Mouse (Mus musculus) liver, adult 2 months (tissue): ENCODE measurements around the gene Qsox1. TPM values are rescaled to one million over a fixed set of nuclear protein-coding genes. Genes with fewer than 3 reads are reported as not detected.

ENCODE experiments used
- DNase-seq: peaks from one replicate; pipeline ENCODE4 v3.0.0-alpha.2; 2011; ENCODE audit warnings: low read depth, low spot score; ENCODE audit errors: extremely low read depth
- H3K27ac ChIP-seq: fragments of 200-500 bp; replicated peaks from 2 replicates; pipeline ENCODE4 v1.5.1; 2012; ENCODE audit warnings: low read depth, mild to moderate bottlenecking, control low read depth, inconsistent platforms, low read length; ENCODE audit not compliant: insufficient read depth
- H3K27me3 ChIP-seq: fragments of 200-500 bp; 2 replicates; pipeline ENCODE4 v1.6.1; 2012; ENCODE audit warnings: mild to moderate bottlenecking, moderate library complexity, low read length, inconsistent platforms; ENCODE audit not compliant: control insufficient read depth, insufficient read depth
- H3K36me3 ChIP-seq: fragments of 200-500 bp; 2 replicates; pipeline ENCODE4 v1.6.1; 2012; ENCODE audit warnings: low read length, inconsistent platforms; ENCODE audit not compliant: control insufficient read depth, insufficient read depth
- H3K4me1 ChIP-seq: fragments of 200-500 bp; 2 replicates; pipeline ENCODE4 v1.6.1; 2011; ENCODE audit warnings: low read length; ENCODE audit not compliant: control insufficient read depth, insufficient read depth
- H3K4me3 ChIP-seq: fragments of 200-500 bp; 2 replicates; pipeline ENCODE4 v1.5.1; 2011; ENCODE audit warnings: low read depth, mild to moderate bottlenecking, control low read depth, low read length, moderate library complexity; ENCODE audit not compliant: insufficient read depth
- H3K79me2 ChIP-seq: fragments of 200-500 bp; 2 replicates; pipeline ENCODE4 v1.6.1; 2012; ENCODE audit warnings: inconsistent platforms, mild to moderate bottlenecking, low read length, moderate library complexity; ENCODE audit not compliant: control insufficient read depth, insufficient read depth
- H3K9ac ChIP-seq: fragments of 200-500 bp; 2 replicates; pipeline ENCODE4 v1.6.1; 2012; ENCODE audit warnings: low read depth, mild to moderate bottlenecking, control low read depth, inconsistent platforms, low read length
- CTCF ChIP-seq: fragments of 200-500 bp; IDR thresholded peaks from 2 replicates; pipeline ENCODE4 v1.5.1; 2011; ENCODE audit warnings: low read depth, low read length, control low read depth
- POLR2A ChIP-seq: fragments of 200-500 bp; IDR thresholded peaks from 2 replicates; pipeline ENCODE4 v1.6.1; 2011; ENCODE audit warnings: low read length, control low read depth; ENCODE audit not compliant: insufficient read depth; ENCODE audit errors: extremely low read depth
- WGBS: fragments of 180-500 bp; shearing (Covaris S2); methylation state at CpG from one replicate; pipeline ENCODE4 v1.1.7; 2018; 5-methylcytosine and 5-hydroxymethylcytosine counted together
- polyA plus RNA-seq: library from polyadenylated mRNA; depleted of rRNA; stranded (reverse); fragments of >200 nt; gene quantifications from 2 replicates; pipeline ENCODE4 v1.2.3, GENCODE M21; 2012
- total RNA-seq: library from RNA; depleted of rRNA; stranded (reverse); fragments of >200 nt; gene quantifications from 2 replicates; pipeline ENCODE4 v1.2.3, GENCODE M21; 2014

Gene Qsox1
- total and polyA plus RNA-seq, 2 experiments: 221 to 543 TPM

DNA sequence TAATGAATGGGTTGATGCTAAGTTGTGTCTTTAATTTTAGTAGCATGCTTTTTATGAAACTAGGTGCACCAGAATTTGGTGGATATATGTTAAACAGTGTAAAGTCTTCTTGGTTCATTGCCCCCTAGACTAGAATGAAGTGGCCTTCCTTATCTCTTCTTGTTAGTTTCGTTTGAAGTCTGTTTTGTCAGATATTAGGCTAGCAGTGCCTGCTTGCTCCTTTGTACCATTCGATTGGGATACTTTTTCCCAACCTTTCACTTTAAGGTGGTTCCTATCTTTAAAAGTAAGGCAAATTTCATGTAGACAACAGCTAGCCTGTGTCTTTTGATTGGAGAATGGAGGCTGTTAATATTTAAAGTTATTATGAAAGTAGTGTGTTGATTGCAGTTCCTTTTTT lies 23.0 kb upstream of the Qsox1 start:
- Histone ChIP-seq H3K27me3 (no peaks in the 10 kb centered on the region), H3K4me1 (no peaks in the 10 kb centered on the region), H3K9ac (no peak overlapping the region), H3K36me3 (no peaks in the 10 kb centered on the region; the same call in 1 of the 2 replicates), H3K4me3 (no peak overlapping the region), H3K27ac (no peak overlapping the region), H3K79me2 (no peaks in the 10 kb centered on the region)
- TF ChIP-seq CTCF: no peak
- no peak for TF ChIP-seq POLR2A
- 55% methylated on average over 2 of the region's 2 CpGs for WGBS
- no peak for DNase-seq

DNA sequence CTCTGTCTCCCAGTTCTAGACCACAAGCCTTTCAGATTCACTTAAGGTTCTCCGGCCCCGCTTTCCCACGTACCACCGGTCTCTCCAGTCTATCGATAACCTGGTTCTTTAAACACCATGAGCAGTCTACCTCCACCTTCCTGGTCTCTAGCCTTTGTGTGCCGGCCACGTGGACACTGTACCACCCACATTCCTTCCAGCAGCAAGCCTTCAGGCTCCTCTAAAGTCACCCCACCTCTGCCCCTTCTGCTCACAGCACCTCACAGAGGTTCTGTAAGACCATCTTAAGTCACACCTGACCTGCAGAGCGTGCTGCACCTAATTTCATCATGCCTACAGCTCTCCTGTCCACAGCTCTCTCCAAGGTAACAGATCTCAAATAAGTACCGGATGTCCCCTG lies 20.9 kb upstream of the Qsox1 start:
- WGBS: 91% methylated on average over 9 of the region's 9 CpGs
- Histone ChIP-seq H3K79me2 (no peaks in the 10 kb centered on the region), H3K4me3 (no peak overlapping the region), H3K36me3 (no peaks in the 10 kb centered on the region), H3K27me3 (no peaks in the 10 kb centered on the region), H3K4me1 (no peaks in the 10 kb centered on the region), H3K27ac (no peak overlapping the region), H3K9ac (no peak overlapping the region)
- DNase-seq: no peak
- TF ChIP-seq CTCF: no peak
- TF ChIP-seq POLR2A: no peak

- no peak overlapping the region for H3K4me3 ChIP-seq
- no peak overlapping the region for H3K9ac ChIP-seq
- peaks cover 10% of the 10 kb centered on the region; the same call in 1 of the 2 replicates for H3K4me1 ChIP-seq
- H3K27ac ChIP-seq: no peak overlapping the region
- TF ChIP-seq CTCF (no peak), POLR2A (no peak)
- DNase-seq: no peak
- WGBS: 88% methylated on average over 3 of the region's 3 CpGs
- no peaks in the 10 kb centered on the region for H3K27me3 ChIP-seq
- H3K36me3 ChIP-seq: no peaks in the 10 kb centered on the region
- H3K79me2 ChIP-seq: no peaks in the 10 kb centered on the region
Measured at GRCm38 (mm10) chr1:155831958-155832357, 19.3 kb upstream of the Qsox1 start.

DNA sequence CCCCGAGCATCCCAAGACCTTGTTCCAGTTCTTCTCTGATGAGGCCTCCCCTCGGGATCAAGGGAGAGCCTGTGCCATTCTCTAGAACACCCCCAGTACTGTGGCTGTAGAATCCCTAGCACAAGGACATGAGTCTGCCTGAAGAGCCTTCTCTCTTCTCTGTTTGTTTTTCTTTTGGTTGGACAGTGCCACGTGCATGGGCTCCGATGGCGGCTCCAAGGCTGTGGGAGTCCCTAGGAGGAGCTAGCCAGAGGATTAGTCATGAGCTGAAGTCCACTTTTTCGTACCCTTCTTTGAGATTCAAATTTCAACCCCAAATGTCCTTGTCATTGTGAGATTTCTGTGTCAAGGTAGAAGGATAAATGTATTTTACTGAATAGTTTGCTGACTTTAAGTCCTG lies 18.2 kb upstream of the Qsox1 start:
- DNase-seq: no peak
- no peak overlapping the region for H3K9ac ChIP-seq
- WGBS: 75% methylated on average over 6 of the region's 6 CpGs
- H3K27me3 ChIP-seq: no peaks in the 10 kb centered on the region
- no peak for TF ChIP-seq CTCF
- TF ChIP-seq POLR2A: no peak
- H3K4me1 ChIP-seq: peaks cover 17% of the 10 kb centered on the region; the same call in 1 of the 2 replicates
- H3K27ac ChIP-seq: no peak overlapping the region
- H3K36me3 ChIP-seq: no peaks in the 10 kb centered on the region
- H3K4me3 ChIP-seq: no peak overlapping the region
- H3K79me2 ChIP-seq: no peaks in the 10 kb centered on the region

GRCm38 (mm10) chr1:155827703-155828295 lies 15.1 kb upstream of the Qsox1 start:
- H3K4me1 ChIP-seq: peaks cover 18% of the 10 kb centered on the region; the same call in 1 of the 2 replicates
- H3K4me3 ChIP-seq: no peak overlapping the region
- H3K79me2 ChIP-seq: no peaks in the 10 kb centered on the region
- 82% methylated on average over 8 of the region's 8 CpGs for WGBS
- no peak overlapping the region for H3K9ac ChIP-seq
- no peaks in the 10 kb centered on the region for H3K27me3 ChIP-seq
- TF ChIP-seq POLR2A (no peak), CTCF (no peak)
- no peaks in the 10 kb centered on the region for H3K36me3 ChIP-seq
- DNase-seq: no peak
- H3K27ac ChIP-seq: peak overlapping the region; percentile 69

GRCm38 (mm10) chr1:155826803-155827395 lies 14.2 kb upstream of the Qsox1 start:
- Histone ChIP-seq H3K36me3 (no peaks in the 10 kb centered on the region), H3K9ac (peak overlapping the region; percentile 4; the same call in 1 of the 2 replicates)
- 23% methylated on average over 5 of the region's 5 CpGs for WGBS

More at GRCm38 (mm10) chr1:155826803-155827395, 14.2 kb upstream of the Qsox1 start:
- H3K4me1 ChIP-seq: peaks cover 18% of the 10 kb centered on the region; the same call in 1 of the 2 replicates
- no peaks in the 10 kb centered on the region for H3K79me2 ChIP-seq
- peak overlapping the region; percentile 69 for H3K27ac ChIP-seq
- TF ChIP-seq CTCF (no peak), POLR2A (no peak)
- H3K4me3 ChIP-seq: no peak overlapping the region
- H3K27me3 ChIP-seq: no peaks in the 10 kb centered on the region
- DNase-seq: peak; percentile 87
